Mouse (Mus musculus): ENCODE results near the gene Cwh43. TPM values are rescaled to one million over a fixed set of nuclear protein-coding genes. Genes with fewer than 3 reads are reported as not detected.
A peak's percentile ranks its signal among the peaks of the same experiment; 100 is the strongest.

Gene Cwh43
- polyA plus RNA-seq, 1 experiment from 2014 or later = not detected

DNA sequence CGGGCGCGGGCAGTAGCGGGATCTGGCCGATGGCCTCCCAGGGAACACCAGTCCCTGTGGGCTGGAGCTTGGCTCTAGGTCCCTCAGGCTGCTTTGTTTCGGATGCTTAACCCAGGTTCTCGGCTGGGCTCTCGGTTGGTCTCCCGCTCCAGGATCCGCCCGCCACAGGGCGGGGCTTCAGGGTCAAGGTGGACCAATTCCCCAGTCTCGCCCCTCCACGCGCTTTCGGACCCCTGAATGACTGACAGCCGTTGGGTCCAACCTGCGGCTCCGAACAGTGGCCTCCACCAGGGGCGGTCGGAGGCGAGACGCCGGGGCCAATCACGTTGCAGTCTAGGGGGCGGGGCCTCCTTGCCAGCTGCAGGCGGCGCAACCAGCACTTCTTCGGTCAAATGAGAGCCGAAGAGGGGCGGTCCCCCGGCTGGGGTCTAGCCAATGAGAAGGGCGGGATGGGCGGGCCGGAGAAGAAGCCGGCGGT lies 84.8 kb downstream of the Cwh43 start:
- Histone ChIP-seq H3K36me3 (ENCODE audit: insufficient read depth) (no peaks in the 10 kb centered on the region), H3K9ac (peak overlapping the region; percentile 68), H3K9me3 (ENCODE audit: low read depth, low read length) (no peaks in the 10 kb centered on the region), H3K27ac (ENCODE audit: low read depth) (peak overlapping the region; percentile 92), H3K27me3 (ENCODE audit: insufficient read depth, low read length) (no peaks in the 10 kb centered on the region), H3K4me2 (peak overlapping the region; percentile 96), H3K4me3 (ENCODE audit: low read depth, low read length) (peak overlapping the region; percentile 79), H3K4me1 (ENCODE audit: insufficient read depth) (no peaks in the 10 kb centered on the region)
- ATAC-seq (ENCODE audit: insufficient read depth) (peak; percentile 97), DNase-seq (peak; percentile 100)
- under 1% methylated on average over 37 of the region's 37 CpGs for WGBS
- peak; percentile 59 for TF ChIP-seq CTCF (IDR thresholded peaks at IDR 0.05; ENCODE audit: low read depth)

DNA sequence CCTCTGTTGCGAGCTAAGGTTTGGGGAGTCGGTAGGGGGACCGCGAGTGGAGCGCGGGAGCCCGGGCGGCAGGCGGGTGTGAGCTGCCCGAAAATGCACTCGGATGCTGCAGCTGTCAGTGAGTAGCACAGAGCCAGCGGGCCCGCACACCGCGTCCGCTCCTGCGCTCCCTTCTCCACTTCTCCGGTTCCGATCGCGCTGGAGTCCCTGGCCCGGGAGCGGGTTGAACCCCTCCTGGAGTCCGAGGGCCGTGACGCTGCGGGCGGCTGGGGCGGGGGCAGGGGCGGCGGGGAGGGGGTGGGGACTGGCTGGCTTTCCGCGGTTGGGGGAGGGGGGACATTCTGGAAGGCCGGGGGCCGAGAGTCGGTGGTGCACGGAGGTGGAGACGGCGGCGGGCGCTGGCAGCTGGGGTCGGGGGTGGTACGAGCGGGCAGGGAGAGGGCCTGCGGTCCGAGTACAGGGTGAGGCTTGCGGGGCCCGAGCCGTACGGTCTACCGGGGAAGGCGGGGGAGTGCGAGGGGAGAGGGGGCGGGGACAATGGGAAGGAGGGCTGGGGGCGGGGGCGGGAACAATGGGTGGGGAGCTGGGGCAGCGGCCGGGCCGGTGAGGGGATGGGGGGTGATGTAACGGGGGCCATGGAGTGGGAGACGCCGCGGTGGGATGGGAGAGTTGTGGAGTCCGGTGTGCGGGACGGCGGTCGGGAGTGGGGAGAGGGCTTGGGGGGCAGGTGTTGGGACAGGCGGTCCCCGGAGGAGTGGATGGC lies 85.4 kb downstream of the Cwh43 start:
- Histone ChIP-seq H3K27ac (ENCODE audit: low read depth) (peak overlapping the region; percentile 92), H3K27me3 (ENCODE audit: insufficient read depth, low read length) (no peaks in the 10 kb centered on the region), H3K4me3 (ENCODE audit: low read depth, low read length) (peak overlapping the region; percentile 79), H3K9me3 (ENCODE audit: low read depth, low read length) (no peaks in the 10 kb centered on the region), H3K36me3 (ENCODE audit: insufficient read depth) (no peaks in the 10 kb centered on the region), H3K4me2 (peak overlapping the region; percentile 96), H3K4me1 (ENCODE audit: insufficient read depth) (no peaks in the 10 kb centered on the region), H3K9ac (peak overlapping the region; percentile 68)
- WGBS = under 1% methylated on average over 62 of the region's 70 CpGs
- DNase-seq = no peak
- peak; percentile 26 for ATAC-seq (ENCODE audit: insufficient read depth)
- no peak for TF ChIP-seq CTCF (IDR thresholded peaks at IDR 0.05; ENCODE audit: low read depth)

DNA sequence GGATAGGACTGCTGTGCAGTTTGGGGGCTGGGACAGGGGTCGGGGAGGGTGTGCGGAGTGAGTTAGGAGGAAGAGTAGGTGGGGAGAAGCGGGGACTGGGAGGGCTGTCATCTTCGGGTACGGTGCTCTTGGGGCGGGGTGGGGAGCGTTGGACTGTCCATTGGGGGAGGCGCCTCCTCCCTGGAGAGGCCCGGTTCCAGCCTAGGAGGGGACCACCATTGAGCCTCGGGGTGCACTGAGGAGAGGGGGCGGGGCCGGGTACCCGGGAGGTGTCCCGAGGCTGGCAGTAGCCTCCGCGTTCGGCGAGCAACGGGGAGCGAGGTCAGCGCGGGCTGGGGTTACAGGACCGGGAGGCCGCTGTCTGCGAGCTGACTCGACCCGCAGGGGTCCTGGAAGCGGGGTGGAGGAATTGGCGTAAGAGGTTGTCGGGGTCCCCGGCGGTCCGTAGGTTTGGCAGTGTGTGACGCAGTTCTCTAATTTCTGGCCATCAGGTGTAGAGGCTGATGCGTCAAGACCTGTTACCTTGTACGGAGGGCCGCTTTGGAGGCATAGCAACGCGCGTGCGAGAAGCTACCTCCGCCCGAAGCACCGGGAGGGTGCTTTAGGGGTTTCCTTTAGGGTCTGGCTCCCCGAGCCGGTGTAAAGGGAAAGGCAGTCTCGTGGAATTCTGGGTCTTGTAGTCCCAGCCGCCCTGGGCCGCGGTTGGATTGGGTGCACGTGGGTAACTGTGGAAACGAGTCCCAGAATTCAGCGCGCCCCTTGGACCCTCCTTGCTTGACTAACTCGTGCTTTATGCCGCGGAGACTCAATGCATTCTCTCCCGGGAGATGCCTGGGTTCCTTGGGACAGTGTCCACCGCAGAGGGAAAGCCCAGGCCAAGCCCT lies 86.2 kb downstream of the Cwh43 start:
- peak; percentile 72 for ATAC-seq (ENCODE audit: insufficient read depth)
- H3K27me3 ChIP-seq (ENCODE audit: insufficient read depth, low read length) = no peaks in the 10 kb centered on the region
- under 1% methylated on average over 56 of the region's 59 CpGs for WGBS

DNA sequence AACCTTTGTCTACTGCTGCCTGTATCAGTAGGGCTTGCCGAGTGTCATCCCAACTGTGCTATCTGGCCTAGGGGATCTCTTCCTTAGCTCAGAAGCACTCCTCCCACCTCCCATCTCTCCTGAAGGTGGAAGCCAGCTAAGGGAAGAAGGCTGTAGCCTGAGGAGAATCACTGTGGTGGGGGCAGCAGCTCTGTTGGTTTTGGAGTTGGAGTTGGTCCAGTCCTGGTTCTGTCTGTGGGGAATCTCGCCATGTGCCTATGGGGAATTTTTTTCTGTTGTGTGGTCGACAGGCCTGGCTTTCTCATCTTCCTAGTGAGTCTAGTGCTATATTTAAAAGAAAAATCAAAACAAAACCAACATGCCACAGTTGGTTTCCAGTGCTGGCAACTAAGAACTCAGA lies 91.5 kb downstream of the Cwh43 start:
- no peaks in the 10 kb centered on the region for H3K27me3 ChIP-seq (ENCODE audit: insufficient read depth, low read length)
- DNase-seq = no peak
- H3K9me3 ChIP-seq (ENCODE audit: low read depth, low read length) = no peaks in the 10 kb centered on the region
- 62% methylated on average over 3 of the region's 3 CpGs for WGBS
- H3K36me3 ChIP-seq (ENCODE audit: insufficient read depth) = no peaks in the 10 kb centered on the region
- H3K4me3 ChIP-seq (ENCODE audit: low read depth, low read length) = no peak overlapping the region
- no peak for TF ChIP-seq CTCF (IDR thresholded peaks at IDR 0.05; ENCODE audit: low read depth)
- ATAC-seq (ENCODE audit: insufficient read depth) = no peak
- no peak overlapping the region for H3K4me2 ChIP-seq
- H3K9ac ChIP-seq = no peak overlapping the region
- H3K27ac ChIP-seq (ENCODE audit: low read depth) = no peak overlapping the region
- no peaks in the 10 kb centered on the region for H3K4me1 ChIP-seq (ENCODE audit: insufficient read depth)

More for the DNA sequence above, 86.2 kb downstream of the Cwh43 start:
- peak overlapping the region; percentile 79 for H3K4me3 ChIP-seq (ENCODE audit: low read depth, low read length)
- peak overlapping the region; percentile 75 for H3K27ac ChIP-seq (ENCODE audit: low read depth)
- H3K9ac ChIP-seq = peak overlapping the region; percentile 68
- TF ChIP-seq CTCF (IDR thresholded peaks at IDR 0.05; ENCODE audit: low read depth) = no peak
- H3K36me3 ChIP-seq (ENCODE audit: insufficient read depth) = no peaks in the 10 kb centered on the region
- DNase-seq = peak; percentile 95
- no peaks in the 10 kb centered on the region for H3K4me1 ChIP-seq (ENCODE audit: insufficient read depth)
- no peaks in the 10 kb centered on the region for H3K9me3 ChIP-seq (ENCODE audit: low read depth, low read length)
- peak overlapping the region; percentile 96 for H3K4me2 ChIP-seq

DNA sequence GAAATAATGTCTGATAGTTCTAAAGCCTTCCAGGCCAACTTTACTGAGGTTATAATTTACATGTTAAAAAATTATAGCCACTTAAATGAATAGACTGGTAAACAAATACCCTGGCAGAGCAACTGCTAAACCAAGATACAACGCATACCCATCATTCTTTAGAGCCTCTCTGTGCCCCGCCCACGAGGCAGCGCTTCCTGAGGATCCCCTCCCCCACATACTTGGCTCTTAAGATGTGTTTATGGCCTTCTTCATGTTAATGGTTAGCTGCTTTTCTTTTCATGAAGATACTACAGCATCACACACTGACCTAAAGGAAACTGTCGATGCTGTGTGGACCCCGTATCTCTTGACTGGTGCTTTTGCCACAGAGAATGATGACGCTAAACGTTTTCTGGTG lies 92.7 kb downstream of the Cwh43 start:
- no peak for DNase-seq
- no peak for TF ChIP-seq CTCF (IDR thresholded peaks at IDR 0.05; ENCODE audit: low read depth)
- no peaks in the 10 kb centered on the region for H3K9me3 ChIP-seq (ENCODE audit: low read depth, low read length)
- no peaks in the 10 kb centered on the region for H3K36me3 ChIP-seq (ENCODE audit: insufficient read depth)
- H3K4me2 ChIP-seq = no peak overlapping the region
- no peaks in the 10 kb centered on the region for H3K4me1 ChIP-seq (ENCODE audit: insufficient read depth)
- H3K9ac ChIP-seq = no peak overlapping the region
- no peak overlapping the region for H3K4me3 ChIP-seq (ENCODE audit: low read depth, low read length)
- WGBS = 74% methylated on average over 8 of the region's 8 CpGs
- no peak overlapping the region for H3K27ac ChIP-seq (ENCODE audit: low read depth)
- ATAC-seq (ENCODE audit: insufficient read depth) = no peak
- H3K27me3 ChIP-seq (ENCODE audit: insufficient read depth, low read length) = no peaks in the 10 kb centered on the region

DNA sequence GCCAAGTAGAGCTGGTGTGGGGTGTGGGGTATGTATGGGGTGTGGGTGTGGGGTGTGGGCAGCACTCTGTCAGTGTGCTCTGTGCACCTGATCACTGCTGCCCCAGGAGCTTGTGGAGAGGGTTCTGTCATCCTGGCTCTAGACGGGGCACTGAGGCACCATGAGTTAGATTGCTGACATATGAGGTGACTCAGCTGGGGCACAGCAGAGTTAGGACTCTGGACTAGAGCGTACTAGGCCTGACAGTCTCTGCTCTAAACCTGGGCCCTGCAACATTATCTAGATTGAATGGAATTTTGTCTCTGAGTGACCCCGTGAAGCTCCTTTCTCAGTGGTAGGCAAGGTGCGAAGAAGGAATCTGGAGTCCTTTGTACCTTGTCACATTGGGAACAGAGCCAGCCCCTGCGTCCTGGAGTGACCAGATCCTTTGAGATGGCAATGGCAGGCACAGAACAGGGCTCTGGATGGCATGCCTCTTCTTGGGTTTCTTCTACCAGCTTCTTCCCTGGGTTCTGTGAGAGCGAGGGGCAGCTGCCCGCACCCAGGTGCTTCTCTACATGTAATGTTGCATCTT lies 95.1 kb downstream of the Cwh43 start:
- H3K9me3 ChIP-seq (ENCODE audit: low read depth, low read length) = no peaks in the 10 kb centered on the region
- H3K4me1 ChIP-seq (ENCODE audit: insufficient read depth) = no peaks in the 10 kb centered on the region
- no peak overlapping the region for H3K4me3 ChIP-seq (ENCODE audit: low read depth, low read length)
- no peak for DNase-seq
- no peak overlapping the region for H3K4me2 ChIP-seq
- ATAC-seq (ENCODE audit: insufficient read depth) = no peak
- no peak overlapping the region for H3K27ac ChIP-seq (ENCODE audit: low read depth)
- H3K9ac ChIP-seq = no peak overlapping the region
- H3K27me3 ChIP-seq (ENCODE audit: insufficient read depth, low read length) = no peaks in the 10 kb centered on the region
- TF ChIP-seq CTCF (IDR thresholded peaks at IDR 0.05; ENCODE audit: low read depth) = no peak
- 72% methylated on average over 7 of the region's 7 CpGs for WGBS
- H3K36me3 ChIP-seq (ENCODE audit: insufficient read depth) = no peaks in the 10 kb centered on the region
